Mouse (Mus musculus): ENCODE data around the gene Snca.

GRCm38 (mm10) chr6:60829282-60829891, at the start of gene Snca:
- no peak for TF ChIP-seq TCF12 (IDR thresholded peaks at IDR 0.05; ENCODE audit: low read depth, low read length)
- TF ChIP-seq ZKSCAN1 (IDR thresholded peaks at IDR 0.05; ENCODE audit: borderline replicate concordance, low read depth, low read length) = no peak
- no peak for TF ChIP-seq IRF4 (IDR thresholded peaks at IDR 0.05; ENCODE audit: low read depth, low read length)
- TF ChIP-seq UBTF (IDR thresholded peaks at IDR 0.05; ENCODE audit: low read depth, low read length) = no peak
- no peak for TF ChIP-seq MYC (IDR thresholded peaks at IDR 0.05; ENCODE audit: low read depth, low read length)
- no peak for TF ChIP-seq POLR2A (IDR thresholded peaks at IDR 0.05; ENCODE audit: low read depth, low read length)
- TF ChIP-seq MEF2A (IDR thresholded peaks at IDR 0.05; ENCODE audit: borderline replicate concordance, low read depth, low read length) = no peak
- no peak for TF ChIP-seq CTCF (conservative IDR thresholded peaks at IDR 0.05 in 1 of 2, IDR thresholded peaks at IDR 0.05 in 1 of 2; ENCODE audit: low read depth in 2 of 2, low read length in 2 of 2)
- no peak for TF ChIP-seq RCOR1 (conservative IDR thresholded peaks at IDR 0.05; ENCODE audit: low read depth, low read length)
- TF ChIP-seq MAFK (IDR thresholded peaks at IDR 0.05; ENCODE audit: insufficient replicate concordance, low read length) = no peak
- TF ChIP-seq ZC3H11A (IDR thresholded peaks at IDR 0.05; ENCODE audit: low read depth, low read length) = no peak
- TF ChIP-seq E2F4 (IDR thresholded peaks at IDR 0.05; ENCODE audit: insufficient replicate concordance, low read depth, low read length) = no peak

Data from CH12.LX (cell line).